Mouse (Mus musculus) lung, embryonic 15.5 days (tissue): ENCODE data around the gene Vdr. TPM values are rescaled to one million over a fixed set of nuclear protein-coding genes. Genes with fewer than 3 reads are reported as not detected.

ENCODE experiments used
- ATAC-seq: fragments of 200-750 bp; cut with Nextera tagmentation; 2 replicates; pipeline ENCODE4 v1.8.0; 2017; ENCODE audit warnings: moderate number of reproducible peaks, borderline replicate concordance; ENCODE audit not compliant: low FRiP score, low TSS enrichment; ENCODE audit errors: extremely low read depth
- H3K27ac ChIP-seq: fragments of 300-500 bp; sonication (generic); 2 replicates; pipeline ENCODE4 v1.5.1; 2015; ENCODE audit warnings: moderate library complexity, mild to moderate bottlenecking, inconsistent platforms
- H3K27me3 ChIP-seq: fragments of 300-500 bp; sonication (generic); 2 replicates; pipeline ENCODE4 v1.6.1; 2015; ENCODE audit warnings: inconsistent platforms
- H3K36me3 ChIP-seq: fragments of 300-500 bp; sonication (generic); 2 replicates; pipeline ENCODE4 v1.6.1; 2015; ENCODE audit warnings: inconsistent platforms
- H3K4me1 ChIP-seq: fragments of 300-500 bp; sonication (generic); 2 replicates; pipeline ENCODE4 v1.6.1; 2015; ENCODE audit warnings: inconsistent platforms
- H3K4me2 ChIP-seq: fragments of 300-500 bp; sonication (generic); 2 replicates; pipeline ENCODE4 v1.6.1; 2015; ENCODE audit warnings: inconsistent platforms, mild to moderate bottlenecking, moderate library complexity
- H3K4me3 ChIP-seq: fragments of 300-500 bp; sonication (generic); 2 replicates; pipeline ENCODE4 v1.5.1; 2015; ENCODE audit warnings: mild to moderate bottlenecking, inconsistent platforms
- H3K9ac ChIP-seq: fragments of 300-500 bp; sonication (generic); 2 replicates; pipeline ENCODE4 v1.6.1; 2015; ENCODE audit warnings: inconsistent platforms
- H3K9me3 ChIP-seq: fragments of 300-500 bp; sonication (generic); 2 replicates; pipeline ENCODE4 v1.6.1; 2016; ENCODE audit warnings: inconsistent platforms
- WGBS: fragments of 180-500 bp; shearing (Covaris S2); methylation state at CpG from one replicate; pipeline ENCODE4 v1.1.7; 2015; 5-methylcytosine and 5-hydroxymethylcytosine counted together
- polyA plus RNA-seq: library from polyadenylated mRNA; unstranded; fragments of >200 nt; fragmentation: Nextera tagmentation; extraction: Ambion mirVana; gene quantifications from 2 replicates; pipeline ENCODE4 v1.2.1, GENCODE M21; 2015

Vdr gene
- polyA plus RNA-seq, 1 experiment from 2014 or later, result 0.81 TPM

DNA sequence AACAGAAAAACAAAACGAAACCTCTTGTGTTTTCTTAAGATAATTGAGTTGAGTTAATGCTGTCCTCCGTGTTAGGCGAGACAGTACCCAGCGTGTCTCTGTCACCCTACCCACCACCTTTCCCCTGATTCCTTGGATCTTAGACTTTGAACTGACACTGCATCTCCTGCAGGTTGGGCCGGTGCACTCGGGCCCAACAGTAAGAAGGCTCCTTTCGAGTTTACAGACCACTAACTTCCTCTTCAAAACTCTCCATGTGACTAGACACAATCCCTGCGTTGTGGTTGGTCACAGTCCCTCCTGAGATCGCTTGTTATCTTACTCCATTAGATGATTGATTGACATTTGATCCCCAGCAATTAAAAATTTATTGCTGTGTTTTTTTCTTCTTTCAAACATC, 7.6 kb upstream of the Vdr start:
- no peaks in the 10 kb centered on the region for H3K27me3 ChIP-seq
- H3K4me3 ChIP-seq, result no peak overlapping the region
- H3K9me3 ChIP-seq, result no peaks in the 10 kb centered on the region
- 76% methylated on average over 9 of the region's 9 CpGs for WGBS
- no peak for ATAC-seq
- no peak overlapping the region for H3K27ac ChIP-seq
- no peaks in the 10 kb centered on the region for H3K36me3 ChIP-seq
- H3K4me1 ChIP-seq, result peaks cover 11% of the 10 kb centered on the region
- H3K9ac ChIP-seq, result no peak overlapping the region
- no peak overlapping the region for H3K4me2 ChIP-seq

DNA sequence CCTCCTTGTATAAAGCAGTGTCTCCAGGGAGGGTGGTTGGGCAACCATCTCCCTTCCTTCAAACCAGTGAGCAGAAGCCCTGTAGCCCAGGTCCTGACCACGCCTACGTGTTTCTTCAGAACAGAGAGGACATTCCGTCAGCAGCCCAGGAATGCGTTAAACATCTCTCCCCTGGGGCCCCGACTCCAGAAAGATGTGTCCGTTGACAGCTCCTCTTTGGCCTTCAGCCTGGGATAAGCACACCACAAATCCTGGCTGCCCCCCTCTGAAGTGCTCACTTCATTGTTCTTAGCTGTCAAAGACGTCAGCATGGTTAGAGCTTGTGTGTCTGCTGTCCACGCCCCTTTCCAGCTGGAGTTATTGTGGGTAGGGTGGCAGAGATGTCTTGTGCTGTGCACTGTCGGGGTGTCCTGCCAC, 3.9 kb upstream of the Vdr start:
- Histone ChIP-seq H3K4me1 (peaks cover 11% of the 10 kb centered on the region), H3K27me3 (peaks cover 12% of the 10 kb centered on the region), H3K4me3 (no peak overlapping the region), H3K27ac (no peak overlapping the region), H3K9ac (no peak overlapping the region), H3K9me3 (no peaks in the 10 kb centered on the region), H3K36me3 (no peaks in the 10 kb centered on the region), H3K4me2 (peak overlapping the region; percentile 7; the same call in 1 of the 2 replicates)
- peak; percentile 89 for ATAC-seq
- WGBS, result 2% methylated on average over 9 of the region's 9 CpGs

DNA sequence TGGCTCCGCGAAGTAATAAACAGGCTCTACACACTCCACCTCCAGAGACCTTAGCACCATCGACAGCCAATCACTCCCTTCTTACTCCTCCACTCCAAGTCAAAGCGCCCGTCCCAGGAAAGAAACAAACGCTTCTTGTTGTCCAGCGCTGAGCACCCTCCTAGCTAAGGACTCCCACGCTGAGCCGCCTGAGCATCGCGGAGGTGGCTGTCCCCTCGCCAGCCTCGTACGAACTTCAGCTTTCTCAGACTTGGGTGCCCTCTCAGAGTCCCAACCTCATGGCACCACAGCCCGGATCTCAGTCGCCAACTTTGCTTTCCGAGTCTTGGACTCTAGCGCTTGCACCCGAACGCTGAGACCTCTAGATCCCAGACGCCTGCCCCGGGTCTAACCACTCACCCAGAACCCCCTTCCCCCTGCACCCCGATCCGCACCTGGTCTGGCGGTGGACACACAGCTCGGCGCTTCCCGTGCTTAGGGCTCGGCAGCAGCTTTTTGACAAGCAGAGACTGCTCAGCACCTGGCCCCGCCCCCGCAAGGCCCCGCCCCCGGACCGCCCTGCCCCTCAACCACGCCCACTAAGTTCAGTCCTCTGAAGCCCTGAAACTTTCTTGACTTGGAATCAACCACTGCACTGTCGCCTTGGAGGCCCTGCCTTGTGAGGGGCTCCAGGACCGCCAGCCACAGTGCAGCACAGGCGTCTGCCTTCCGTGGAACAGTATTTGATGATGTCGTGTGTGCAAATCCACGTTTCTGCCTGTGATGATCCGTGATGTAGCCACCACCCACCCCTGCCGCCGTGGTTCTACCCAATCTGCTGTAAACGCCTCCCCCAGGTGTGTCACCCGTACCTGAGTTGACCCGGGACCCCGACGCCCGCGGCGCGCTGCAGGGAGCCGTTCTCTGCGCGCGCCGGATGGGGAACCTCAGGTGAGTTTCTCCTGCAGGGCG, 2.4 kb downstream of the Vdr start:
- H3K4me2 ChIP-seq, result peak overlapping the region; percentile 89
- WGBS, result 1% methylated on average over 59 of the region's 59 CpGs
- peaks cover 41% of the 10 kb centered on the region for H3K27me3 ChIP-seq
- H3K36me3 ChIP-seq, result no peaks in the 10 kb centered on the region
- H3K4me1 ChIP-seq, result peaks cover 23% of the 10 kb centered on the region
- peak; percentile 91 for ATAC-seq
- peak overlapping the region; percentile 31 for H3K9ac ChIP-seq
- peak overlapping the region; percentile 48 for H3K4me3 ChIP-seq
- no peak overlapping the region for H3K27ac ChIP-seq
- H3K9me3 ChIP-seq, result no peaks in the 10 kb centered on the region

DNA sequence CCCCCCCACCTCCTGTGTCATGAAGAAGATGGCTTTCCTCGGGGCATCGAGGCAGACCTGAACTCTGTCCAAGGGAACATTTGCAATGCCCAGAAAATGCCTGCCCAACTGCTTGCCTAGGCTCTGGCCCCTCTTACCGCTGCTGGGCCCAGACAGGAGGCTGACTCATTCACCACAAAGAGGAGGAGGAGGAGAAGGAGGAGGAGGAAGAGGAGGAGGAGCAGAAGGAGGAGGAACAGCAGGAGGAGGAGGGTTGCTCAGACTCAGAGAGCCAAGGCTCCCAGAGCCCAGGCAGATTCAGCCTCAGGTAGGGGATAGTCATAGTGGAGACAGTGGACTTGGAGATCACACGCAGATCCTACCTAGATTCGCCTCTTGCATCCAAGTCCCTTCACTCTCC, 3.2 kb downstream of the Vdr start:
- Histone ChIP-seq H3K4me2 (peak overlapping the region; percentile 89), H3K4me1 (peaks cover 23% of the 10 kb centered on the region), H3K27ac (no peak overlapping the region), H3K4me3 (peak overlapping the region; percentile 48), H3K9me3 (no peaks in the 10 kb centered on the region), H3K9ac (no peak overlapping the region), H3K36me3 (no peaks in the 10 kb centered on the region), H3K27me3 (peaks cover 41% of the 10 kb centered on the region)
- no peak for ATAC-seq
- WGBS, result 50% methylated on average over 5 of the region's 5 CpGs

DNA sequence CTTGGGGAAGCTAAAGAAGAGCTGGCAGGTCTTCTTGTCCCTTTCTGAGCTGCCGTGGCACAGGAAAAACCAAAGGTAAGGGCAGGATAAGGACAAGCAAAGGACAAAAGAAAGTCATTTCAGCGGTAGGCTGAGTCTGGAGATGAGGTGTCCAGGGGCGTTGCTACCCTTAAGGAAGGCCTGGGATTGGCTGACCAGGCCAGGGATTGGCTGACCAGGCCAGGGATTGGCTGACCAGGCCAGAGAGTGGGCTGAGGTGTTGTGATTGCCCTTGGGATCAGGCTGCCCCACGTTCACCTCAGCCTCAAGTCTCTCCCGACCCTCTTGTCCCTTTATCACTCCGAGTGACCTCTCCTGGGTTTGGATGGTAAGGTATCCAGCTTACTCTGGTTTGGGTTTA, 5.1 kb downstream of the Vdr start:
- no peak overlapping the region for H3K9ac ChIP-seq
- H3K4me2 ChIP-seq, result no peak overlapping the region
- H3K4me3 ChIP-seq, result no peak overlapping the region
- 71% methylated on average over 6 of the region's 6 CpGs for WGBS
- H3K27me3 ChIP-seq, result peaks cover 35% of the 10 kb centered on the region
- no peaks in the 10 kb centered on the region for H3K9me3 ChIP-seq
- H3K36me3 ChIP-seq, result no peaks in the 10 kb centered on the region
- H3K27ac ChIP-seq, result no peak overlapping the region
- ATAC-seq, result no peak
- H3K4me1 ChIP-seq, result peaks cover 23% of the 10 kb centered on the region

DNA sequence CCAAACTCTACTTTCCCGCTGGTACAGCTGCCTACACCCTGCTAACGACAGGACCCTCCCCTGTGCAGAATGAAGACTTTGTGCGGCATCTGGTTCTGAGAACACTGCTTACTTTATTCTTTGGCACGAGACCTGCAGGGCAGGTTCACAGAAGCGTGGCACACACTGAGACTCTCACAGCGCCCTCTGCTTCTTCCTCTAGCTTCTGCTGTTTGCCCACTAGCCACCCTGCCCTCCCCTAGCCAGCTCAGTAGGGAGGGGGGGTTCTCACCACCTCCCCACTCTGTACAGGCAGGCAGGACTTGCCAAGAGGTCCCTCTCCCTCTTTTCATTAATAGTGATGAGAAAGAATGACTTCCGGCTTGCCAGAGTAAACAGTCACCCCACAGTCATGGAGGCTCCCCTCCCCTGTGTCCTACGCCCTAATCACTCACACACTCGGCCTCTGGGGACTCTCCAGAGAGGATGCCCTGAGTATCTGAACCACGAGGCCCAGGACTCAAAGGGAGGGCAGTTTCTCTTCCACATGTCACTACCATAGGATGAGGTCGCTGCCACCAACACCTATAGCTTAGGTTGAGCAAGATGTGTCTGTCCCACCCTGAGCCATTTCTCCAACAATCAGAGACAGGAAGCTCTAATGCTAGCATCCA, 6.0 kb downstream of the Vdr start:
- Histone ChIP-seq H3K27me3 (peaks cover 29% of the 10 kb centered on the region), H3K9ac (no peak overlapping the region), H3K36me3 (no peaks in the 10 kb centered on the region), H3K4me2 (no peak overlapping the region), H3K27ac (no peak overlapping the region), H3K9me3 (no peaks in the 10 kb centered on the region), H3K4me3 (no peak overlapping the region), H3K4me1 (peaks cover 25% of the 10 kb centered on the region)
- ATAC-seq, result peak; percentile 13; the same call in 1 of the 2 replicates
- 32% methylated on average over 11 of the region's 11 CpGs for WGBS

DNA sequence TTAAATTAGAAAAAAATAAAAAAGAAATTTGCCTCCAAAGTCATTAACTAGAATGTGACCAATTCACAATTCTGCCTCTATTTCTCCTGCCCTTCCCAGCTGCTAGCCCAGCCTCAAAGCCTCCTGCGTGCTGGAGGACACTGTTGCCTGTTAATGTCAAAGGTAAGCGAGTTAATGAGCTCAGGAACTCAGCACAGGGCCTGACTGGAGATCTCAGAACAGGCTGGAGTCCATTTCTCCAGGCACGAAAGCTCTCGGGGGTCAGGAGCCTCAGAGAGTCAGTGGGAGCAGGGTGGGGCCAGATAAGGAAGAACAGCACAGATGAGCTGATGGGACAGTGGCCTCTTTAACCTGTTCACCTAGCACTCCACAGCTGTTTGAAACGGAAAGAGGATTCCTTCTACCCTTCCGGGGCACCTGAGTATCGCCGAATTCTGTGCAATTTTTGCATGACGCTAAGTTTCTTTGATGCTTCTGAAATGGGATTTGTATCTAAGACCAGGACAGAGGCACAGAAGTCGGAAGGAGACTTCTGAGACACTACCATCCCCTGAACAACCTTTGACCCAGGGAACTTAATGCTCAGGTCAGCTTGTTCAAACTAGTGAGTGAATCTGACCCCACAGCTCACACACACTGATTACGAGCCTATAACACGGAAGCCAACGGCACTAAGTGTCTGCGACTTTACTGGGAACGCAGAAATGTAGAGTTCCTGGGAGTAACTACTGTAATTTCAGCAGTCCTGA, 7.0 kb downstream of the Vdr start:
- Histone ChIP-seq H3K9ac (no peak overlapping the region), H3K9me3 (no peaks in the 10 kb centered on the region), H3K4me1 (peaks cover 21% of the 10 kb centered on the region), H3K4me3 (no peak overlapping the region), H3K4me2 (no peak overlapping the region), H3K36me3 (no peaks in the 10 kb centered on the region), H3K27ac (no peak overlapping the region), H3K27me3 (peaks cover 20% of the 10 kb centered on the region)
- 71% methylated on average over 15 of the region's 15 CpGs for WGBS
- no peak for ATAC-seq

DNA sequence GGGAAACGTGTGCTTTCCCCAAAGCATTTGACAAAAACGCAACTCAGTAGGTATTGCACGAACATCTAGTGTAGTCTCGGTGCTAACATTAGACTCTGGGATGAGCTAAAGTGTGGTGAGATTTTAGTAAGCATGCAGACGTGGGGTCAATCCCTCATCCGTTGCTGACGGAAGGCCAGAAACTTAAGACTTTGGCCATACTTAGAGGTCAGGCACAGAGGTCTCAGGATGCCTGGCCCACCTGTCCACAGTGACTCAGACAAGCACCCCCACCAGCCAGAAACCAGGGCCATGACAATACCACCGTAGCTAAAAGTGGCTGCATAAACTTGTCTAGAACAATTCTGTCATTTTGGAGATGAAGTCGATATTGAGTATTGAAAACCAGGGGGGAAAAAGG, 9.4 kb downstream of the Vdr start:
- no peak overlapping the region for H3K4me2 ChIP-seq
- 80% methylated on average over 9 of the region's 9 CpGs for WGBS
- H3K4me3 ChIP-seq, result no peak overlapping the region
- ATAC-seq, result no peak
- H3K36me3 ChIP-seq, result no peaks in the 10 kb centered on the region
- H3K27me3 ChIP-seq, result peaks cover under 1% of the 10 kb centered on the region; the same call in 1 of the 2 replicates
- peaks cover 15% of the 10 kb centered on the region for H3K4me1 ChIP-seq
- no peak overlapping the region for H3K27ac ChIP-seq
- H3K9ac ChIP-seq, result no peak overlapping the region
- H3K9me3 ChIP-seq, result no peaks in the 10 kb centered on the region

DNA sequence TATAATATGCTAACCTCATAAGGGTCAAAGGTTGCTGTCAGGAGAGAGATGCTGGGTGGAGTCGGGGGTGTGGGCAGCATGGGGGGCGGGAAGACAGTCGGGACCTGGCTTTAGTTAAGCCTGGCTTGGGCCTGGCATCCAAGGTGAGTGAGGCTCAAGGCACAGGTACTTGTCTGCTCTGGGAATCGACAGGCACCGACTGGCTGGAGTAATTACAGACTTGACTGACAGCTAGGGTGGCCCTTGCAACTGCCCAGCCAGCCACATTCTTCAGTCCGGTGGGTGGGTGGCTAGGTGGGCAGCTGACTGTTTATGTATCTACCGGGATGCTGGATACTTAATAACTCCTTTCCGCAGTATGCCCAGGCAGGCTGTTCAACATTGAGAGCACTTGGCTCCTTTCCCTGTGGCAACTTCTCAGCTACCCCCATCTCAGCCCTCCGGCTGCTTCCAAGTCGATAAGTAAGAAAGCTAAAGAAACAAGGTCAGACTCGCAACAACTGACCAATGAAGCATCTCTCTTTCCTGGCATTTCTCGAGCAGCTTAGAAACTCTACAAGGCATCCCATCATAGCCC, 10.0 kb downstream of the Vdr start:
- H3K4me3 ChIP-seq, result no peak overlapping the region
- H3K27me3 ChIP-seq, result no peaks in the 10 kb centered on the region
- ATAC-seq, result no peak
- no peaks in the 10 kb centered on the region for H3K36me3 ChIP-seq
- no peaks in the 10 kb centered on the region for H3K9me3 ChIP-seq
- H3K4me1 ChIP-seq, result peaks cover 15% of the 10 kb centered on the region
- whole genome bisulfite sequencing, result 61% methylated on average over 12 of the region's 12 CpGs
- no peak overlapping the region for H3K9ac ChIP-seq
- H3K27ac ChIP-seq, result no peak overlapping the region
- no peak overlapping the region for H3K4me2 ChIP-seq

DNA sequence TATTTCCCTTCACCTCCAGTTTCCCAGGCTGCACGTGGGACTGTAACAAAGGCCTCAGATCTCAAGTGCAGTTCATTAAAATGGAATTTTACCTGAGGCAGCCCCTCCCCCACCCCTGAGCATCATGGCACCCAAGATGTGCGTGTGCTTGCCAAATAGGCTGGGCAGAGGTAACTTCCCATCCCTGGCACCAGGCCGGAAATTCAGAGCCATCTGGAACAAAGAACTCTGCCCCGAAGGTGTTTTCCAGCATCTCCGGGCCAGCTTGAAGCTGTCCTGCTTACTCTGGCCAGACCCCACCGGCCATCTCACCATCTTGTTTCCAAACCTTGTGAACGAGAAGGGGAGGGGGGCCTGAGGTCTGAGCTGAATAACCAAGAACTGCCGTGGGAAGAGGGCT, 10.7 kb downstream of the Vdr start:
- H3K4me2 ChIP-seq, result no peak overlapping the region
- H3K27me3 ChIP-seq, result no peaks in the 10 kb centered on the region
- H3K4me1 ChIP-seq, result peaks cover 15% of the 10 kb centered on the region
- H3K4me3 ChIP-seq, result no peak overlapping the region
- no peak for ATAC-seq
- no peaks in the 10 kb centered on the region for H3K36me3 ChIP-seq
- H3K9me3 ChIP-seq, result no peaks in the 10 kb centered on the region
- H3K27ac ChIP-seq, result no peak overlapping the region
- 68% methylated on average over 8 of the region's 8 CpGs for WGBS
- H3K9ac ChIP-seq, result no peak overlapping the region

DNA sequence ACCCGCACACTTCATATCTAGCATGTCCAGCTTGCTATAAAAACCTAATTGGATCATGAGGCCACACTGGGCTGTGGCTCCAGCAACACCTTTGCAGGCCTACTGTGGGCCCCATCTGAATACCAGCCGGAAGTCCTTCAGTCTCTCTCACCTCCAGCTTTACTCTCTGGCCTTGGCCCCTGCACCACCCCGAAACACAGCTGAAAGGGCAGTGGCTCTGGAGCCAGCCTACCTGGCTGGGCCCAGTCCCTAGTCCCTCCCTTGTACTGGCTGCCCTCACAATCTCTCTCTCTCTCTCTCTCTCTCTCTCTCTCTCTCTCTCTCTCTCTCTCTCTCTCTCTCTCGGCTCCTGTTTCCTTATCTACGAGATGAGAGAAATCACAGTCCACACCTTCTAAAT, 11.6 kb downstream of the Vdr start:
- Histone ChIP-seq H3K9ac (no peak overlapping the region), H3K4me3 (no peak overlapping the region), H3K9me3 (no peaks in the 10 kb centered on the region), H3K4me2 (no peak overlapping the region), H3K27ac (no peak overlapping the region), H3K4me1 (peaks cover 6% of the 10 kb centered on the region; the same call in 1 of the 2 replicates), H3K36me3 (no peaks in the 10 kb centered on the region), H3K27me3 (no peaks in the 10 kb centered on the region)
- ATAC-seq, result no peak
- 76% methylated on average over 5 of the region's 5 CpGs for WGBS
